Mouse (Mus musculus) testis, adult 2 months (tissue): ENCODE measurements at regions not wholly inside any gene's neighbourhood (a gene's known extent, or its start where the extent isn't known, plus 50 kb on each side); places are given as distances from the start of the nearest gene placed in this dataset.

Source experiments
- H3K27ac ChIP-seq: fragments of 200-500 bp; 2 replicates; pipeline ENCODE4 v1.5.1; 2012; ENCODE audit warnings: low read depth, low read length; ENCODE audit not compliant: control insufficient read depth, insufficient read depth
- H3K27me3 ChIP-seq: fragments of 200-500 bp; 2 replicates; pipeline ENCODE4 v1.6.1; 2012; ENCODE audit warnings: mild to moderate bottlenecking, low read length, moderate library complexity; ENCODE audit not compliant: control insufficient read depth, insufficient read depth
- H3K36me3 ChIP-seq: fragments of 200-500 bp; 2 replicates; pipeline ENCODE4 v1.6.1; 2012; ENCODE audit warnings: mild to moderate bottlenecking, low read length; ENCODE audit not compliant: control insufficient read depth, insufficient read depth
- H3K4me1 ChIP-seq: fragments of 200-500 bp; 2 replicates; pipeline ENCODE4 v1.6.1; 2012; ENCODE audit warnings: low read length; ENCODE audit not compliant: control insufficient read depth, insufficient read depth
- H3K4me3 ChIP-seq: fragments of 200-500 bp; 2 replicates; pipeline ENCODE4 v1.5.1; 2012; ENCODE audit warnings: low read depth, mild to moderate bottlenecking, low read length, moderate library complexity, mixed read lengths; ENCODE audit not compliant: control insufficient read depth
- CTCF ChIP-seq: fragments of 200-500 bp; IDR thresholded peaks from 2 replicates; pipeline ENCODE4 v1.5.1; 2012; ENCODE audit warnings: low read depth, mild to moderate bottlenecking, inconsistent platforms, low read length, moderate library complexity; ENCODE audit not compliant: control insufficient read depth, insufficient read depth, insufficient replicate concordance
- POLR2A ChIP-seq: fragments of 200-500 bp; IDR thresholded peaks from 2 replicates; pipeline ENCODE4 v1.6.1; 2012; ENCODE audit warnings: low read depth, mild to moderate bottlenecking, inconsistent platforms, low read length, moderate library complexity; ENCODE audit not compliant: control insufficient read depth

GRCm38 (mm10) chr13:28805302-28805701 lies 148.2 kb downstream of the Sox4 start:
- Histone ChIP-seq H3K27me3 (no peaks in the 10 kb centered on the region), H3K36me3 (no peaks in the 10 kb centered on the region), H3K4me1 (no peaks in the 10 kb centered on the region), H3K4me3 (no peak overlapping the region), H3K27ac (no peak overlapping the region)
- TF ChIP-seq CTCF, result no peak
- TF ChIP-seq POLR2A, result no peak

- no peak overlapping the region for H3K4me3 ChIP-seq
- no peaks in the 10 kb centered on the region for H3K36me3 ChIP-seq
- H3K27ac ChIP-seq, result no peak overlapping the region
- TF ChIP-seq CTCF (no peak), POLR2A (no peak)
- H3K4me1 ChIP-seq, result no peaks in the 10 kb centered on the region
- H3K27me3 ChIP-seq, result no peaks in the 10 kb centered on the region
Observed at GRCm38 (mm10) chr13:28801210-28801954, 152.1 kb downstream of the Sox4 start.

DNA sequence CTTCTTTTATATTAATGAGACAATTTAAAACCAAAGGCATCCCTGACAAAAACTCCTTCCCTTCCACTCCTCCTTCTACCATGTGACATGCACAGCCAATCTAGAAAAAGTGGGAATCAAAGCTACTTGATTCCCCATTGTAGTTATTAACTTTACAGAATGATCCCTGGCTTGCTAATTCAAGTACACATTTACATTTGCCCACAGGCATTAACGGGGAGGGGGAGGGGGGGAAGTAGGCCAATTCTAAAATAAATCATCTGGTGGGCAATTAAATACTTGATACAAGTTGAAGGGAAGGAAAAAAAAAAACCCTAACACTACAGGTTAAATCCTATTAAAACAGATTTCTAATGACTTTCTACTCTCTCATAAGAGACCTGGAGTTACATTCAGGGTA lies 152.8 kb downstream of the Sox4 start:
- TF ChIP-seq CTCF (no peak), POLR2A (no peak)
- H3K27me3 ChIP-seq, result no peaks in the 10 kb centered on the region
- no peak overlapping the region for H3K4me3 ChIP-seq
- H3K36me3 ChIP-seq, result no peaks in the 10 kb centered on the region
- H3K27ac ChIP-seq, result no peak overlapping the region
- H3K4me1 ChIP-seq, result no peaks in the 10 kb centered on the region

DNA sequence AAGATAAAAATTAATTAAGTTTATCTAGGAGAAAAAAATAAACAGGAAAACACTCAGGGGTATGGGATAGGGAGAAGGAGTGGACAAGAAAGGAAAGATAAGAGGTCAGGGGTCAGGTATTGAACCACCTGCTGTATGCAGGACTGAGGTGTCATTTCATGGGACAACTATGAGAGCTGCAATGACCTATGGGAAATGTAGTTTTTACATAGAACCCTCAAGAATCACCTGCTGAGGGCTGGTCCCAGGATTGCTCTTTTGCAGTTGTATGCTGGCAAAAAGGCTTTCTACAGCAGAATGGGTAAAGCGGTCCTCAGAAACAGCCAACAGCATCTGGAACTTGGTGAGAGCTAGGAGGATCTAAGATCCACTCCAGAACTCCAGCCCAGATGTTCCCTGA lies 154.0 kb downstream of the Sox4 start:
- Histone ChIP-seq H3K4me1 (no peaks in the 10 kb centered on the region), H3K27ac (no peak overlapping the region), H3K4me3 (no peak overlapping the region), H3K27me3 (no peaks in the 10 kb centered on the region), H3K36me3 (no peaks in the 10 kb centered on the region)
- TF ChIP-seq CTCF (no peak), POLR2A (no peak)

GRCm38 (mm10) chr13:28797617-28798475 lies 155.7 kb downstream of the Sox4 start:
- Histone ChIP-seq H3K4me3 (no peak overlapping the region), H3K4me1 (no peaks in the 10 kb centered on the region), H3K36me3 (no peaks in the 10 kb centered on the region), H3K27me3 (no peaks in the 10 kb centered on the region), H3K27ac (no peak overlapping the region)
- no peak for TF ChIP-seq CTCF
- TF ChIP-seq POLR2A, result no peak

DNA sequence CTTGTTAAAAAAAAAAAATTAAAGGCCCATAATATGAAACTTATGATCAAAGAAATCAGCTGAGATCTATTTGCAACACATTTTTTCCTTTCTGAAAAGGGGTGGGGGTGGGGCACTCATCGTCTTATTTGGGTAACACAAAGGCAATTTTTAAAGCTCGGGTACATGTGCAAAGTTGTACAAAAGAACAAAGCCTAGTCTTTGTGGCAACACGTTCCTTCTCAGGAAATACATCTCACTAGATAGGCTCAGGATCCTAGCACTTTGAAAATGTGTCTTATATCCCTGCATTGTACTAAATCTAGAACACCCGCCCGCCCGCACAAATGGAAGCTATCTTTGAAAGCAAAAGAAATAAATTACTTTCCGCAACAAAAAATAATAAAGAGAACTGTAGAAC lies 158.2 kb downstream of the Sox4 start:
- H3K4me1 ChIP-seq, result no peaks in the 10 kb centered on the region
- TF ChIP-seq CTCF (no peak), POLR2A (no peak)
- H3K36me3 ChIP-seq, result no peaks in the 10 kb centered on the region
- H3K27me3 ChIP-seq, result no peaks in the 10 kb centered on the region
- no peak overlapping the region for H3K4me3 ChIP-seq
- no peak overlapping the region for H3K27ac ChIP-seq

- Histone ChIP-seq H3K4me1 (no peaks in the 10 kb centered on the region), H3K36me3 (no peaks in the 10 kb centered on the region), H3K27me3 (no peaks in the 10 kb centered on the region), H3K4me3 (no peak overlapping the region), H3K27ac (no peak overlapping the region)
- no peak for TF ChIP-seq CTCF
- TF ChIP-seq POLR2A, result no peak
Observed at GRCm38 (mm10) chr13:28794547-28794946, 159.0 kb downstream of the Sox4 start.
